Comparison of ENCODE assay signal across 8 mouse cellular contexts in the genomic region with DNA sequence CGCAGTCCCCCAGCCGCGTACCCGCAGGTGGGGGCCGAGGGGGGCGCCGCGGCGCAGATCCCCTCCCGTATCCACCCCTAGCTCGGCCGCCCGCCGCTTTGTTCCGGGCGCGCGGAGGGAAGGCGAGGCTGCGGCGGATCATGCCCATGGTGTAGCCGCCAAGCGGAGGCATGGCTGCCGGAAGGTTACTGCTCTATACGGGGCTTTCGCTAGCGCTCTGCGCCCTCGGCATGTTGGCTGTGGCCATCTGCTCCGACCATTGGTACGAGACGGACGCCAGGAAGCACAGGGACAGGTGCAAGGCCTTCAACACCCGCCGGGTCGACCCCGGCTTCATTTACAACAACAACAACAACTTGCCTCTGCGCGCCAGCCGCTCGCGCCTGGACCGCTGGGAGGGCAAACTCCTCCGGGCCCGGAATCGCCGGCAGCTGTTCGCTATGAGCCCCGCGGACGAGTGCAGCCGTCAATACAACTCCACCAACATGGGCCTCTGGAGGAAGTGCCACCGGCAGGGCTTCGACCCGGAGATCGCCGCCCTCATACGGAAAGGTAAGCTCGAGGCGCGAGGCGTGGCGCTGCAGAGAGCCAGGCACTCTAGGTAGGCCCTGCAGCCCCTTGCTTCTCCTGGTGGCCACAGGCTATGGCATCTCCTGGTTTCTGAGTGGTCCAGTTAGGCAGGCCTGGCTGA. TPM values are rescaled to one million over a fixed set of nuclear protein-coding genes. Genes with fewer than 3 reads are reported as not detected.
DNase-seq lines count a peak whose midpoint lies in the region; ATAC-seq lines count a peak whose summit lies in the region.

Gene Tmem178b, plus strand, starts transcription at position 371 of the 691 bp plus-strand sequence.

- peaks cover 8% of the 10 kb centered on the region; the same call in 1 of the 2 replicates for H3K27me3 ChIP-seq in neural tube, embryonic 11.5 days (ENCODE audit: control insufficient read depth, insufficient read depth, low read length)
- H3K27me3 ChIP-seq in kidney, embryonic 15.5 days: peaks cover 80% of the 10 kb centered on the region
- H3K27me3 ChIP-seq in liver, embryonic 11.5 days (replicated peaks; ENCODE audit: control insufficient read depth, insufficient read depth, low read length): peaks cover 62% of the 10 kb centered on the region

- WGBS in neural tube, embryonic 11.5 days: under 1% methylated on average over 63 of the region's 63 CpGs
- WGBS in kidney, embryonic 15.5 days: under 1% methylated on average over 63 of the region's 63 CpGs
- 2% methylated on average over 63 of the region's 63 CpGs for WGBS in liver, embryonic 11.5 days

- intact Hi-C loops in gastrocnemius, postnatal 14 days (cut with DNase I; ENCODE audit: low total_unique reads): no loop called here

- peaks cover 2% of the 10 kb centered on the region; the same call in 1 of the 2 replicates for H3K4me1 ChIP-seq in neural tube, embryonic 11.5 days (ENCODE audit: control insufficient read depth, insufficient read depth, low read length)
- H3K4me1 ChIP-seq in kidney, embryonic 15.5 days: peaks cover 32% of the 10 kb centered on the region
- H3K4me1 ChIP-seq in liver, embryonic 11.5 days (replicated peaks; ENCODE audit: control insufficient read depth, insufficient read depth, low read length): 0 out of 2 replicates have a peak, but pooled peaks cover 7% of the 10 kb centered on the region

- peak within 1 kb of the TSS; percentile 54 for H3K27ac ChIP-seq in neural tube, embryonic 11.5 days (ENCODE audit: low read depth, low read length)
- no peak within 1 kb of the TSS for H3K27ac ChIP-seq in kidney, embryonic 15.5 days
- H3K27ac ChIP-seq in liver, embryonic 11.5 days (ENCODE audit: low read depth, low read length): no peak within 1 kb of the TSS

- peak within 1 kb of the TSS; percentile 85 for H3K4me2 ChIP-seq in neural tube, embryonic 11.5 days (ENCODE audit: low read depth)
- H3K4me2 ChIP-seq in kidney, embryonic 15.5 days: peak within 1 kb of the TSS; percentile 94
- peak within 1 kb of the TSS; percentile 78 for H3K4me2 ChIP-seq in liver, embryonic 11.5 days

- DNase-seq in neural tube, embryonic 11.5 days (ENCODE audit: low spot score): peak; percentile 68
- DNase-seq in neural tube, embryonic 10.5 days (ENCODE audit: extremely low spot score, low spot score): no peak
- peak; percentile 25 to 55 for DNase-seq in cerebellum, postnatal 4 days (ENCODE audit: low spot score in 2 of 2)
- DNase-seq in gastrocnemius, postnatal 14 days: peak; percentile 15
- DNase-seq in liver, embryonic 11.5 days (ENCODE audit: low spot score): peak; percentile 43
- DNase-seq in right cerebral cortex, postnatal 25 days: peak; percentile 63

- ATAC-seq in neural tube, embryonic 11.5 days (ENCODE audit: insufficient read depth, low FRiP score, low TSS enrichment): peak; percentile 43
- ATAC-seq in kidney, embryonic 15.5 days (replicated peaks; ENCODE audit: low FRiP score): peak; percentile 13
- ATAC-seq in liver, embryonic 11.5 days (replicated peaks; ENCODE audit: low FRiP score): no peak
- no peak for ATAC-seq in activated CD4-positive, CD25-positive, alpha-beta regulatory T cell, adult 4 months

- H3K36me3 ChIP-seq in neural tube, embryonic 11.5 days (ENCODE audit: control insufficient read depth, insufficient read depth, low read length): no peaks in the 10 kb centered on the region
- no peaks in the 10 kb centered on the region for H3K36me3 ChIP-seq in kidney, embryonic 15.5 days
- no peaks in the 10 kb centered on the region for H3K36me3 ChIP-seq in liver, embryonic 11.5 days (ENCODE audit: control insufficient read depth, insufficient read depth, low read length)

- H3K4me3 ChIP-seq in neural tube, embryonic 11.5 days (ENCODE audit: low read depth, low read length): peak within 1 kb of the TSS; percentile 63
- H3K4me3 ChIP-seq in kidney, embryonic 15.5 days (replicated peaks): peak within 1 kb of the TSS; percentile 49
- peak within 1 kb of the TSS; percentile 47 for H3K4me3 ChIP-seq in liver, embryonic 11.5 days (ENCODE audit: low read depth, low read length)

- peak within 1 kb of the TSS; percentile 77 for H3K9ac ChIP-seq in neural tube, embryonic 11.5 days (ENCODE audit: low read length)
- 0 out of 2 replicates have a peak within 1 kb of the TSS, but pooled peaks have one; percentile 12 for H3K9ac ChIP-seq in kidney, embryonic 15.5 days
- no peak within 1 kb of the TSS for H3K9ac ChIP-seq in liver, embryonic 11.5 days (ENCODE audit: low read depth, low read length)

- no peaks in the 10 kb centered on the region for H3K9me3 ChIP-seq in neural tube, embryonic 11.5 days (ENCODE audit: control insufficient read depth, low read length)
- H3K9me3 ChIP-seq in kidney, embryonic 15.5 days (replicated peaks): no peaks in the 10 kb centered on the region
- H3K9me3 ChIP-seq in liver, embryonic 11.5 days (ENCODE audit: control insufficient read depth, low read length): no peaks in the 10 kb centered on the region

RNA-seq across cellular contexts. Expression of gene Tmem178b, which starts in this region (rescaled TPM):
- 7.3 and 8.5 TPM in 2 replicates for polyA plus RNA-seq in neural tube, embryonic 11.5 days (2014; fragmentation: Nextera tagmentation; extraction: Ambion mirVana)
- 1 to 10 TPM; 2.5 TPM for total RNA-seq in gastrocnemius, postnatal 14 days (2021)
- polyA plus RNA-seq in kidney, embryonic 15.5 days (2015; fragmentation: Nextera tagmentation; extraction: Ambion mirVana): 0.39 and 0.48 TPM in 2 replicates
- 0.15 TPM in 1 of 2 replicates, not detected in the other for polyA plus RNA-seq in liver, embryonic 11.5 days (2014; fragmentation: Nextera tagmentation; extraction: Ambion mirVana)
- polyA plus RNA-seq in activated CD4-positive, CD25-positive, alpha-beta regulatory T cell, adult 4 months (2017; shearing (Covaris generic)): not detected

Comparison
In these comparisons a context has a peak if more than half of its experiments do, and no peak if none do; other contexts are left out.
1. Peak in ATAC-seq, H3K4me3 ChIP-seq, H3K9ac ChIP-seq and H3K4me2 ChIP-seq in kidney, embryonic 15.5 days; RNA of the gene not detected or under 1 TPM.
2. Peak in DNase-seq, H3K4me3 ChIP-seq and H3K4me2 ChIP-seq in liver, embryonic 11.5 days; RNA of the gene not detected or under 1 TPM.